Comparison of ENCODE assay signal across 8 mouse cellular contexts in the genomic region with DNA sequence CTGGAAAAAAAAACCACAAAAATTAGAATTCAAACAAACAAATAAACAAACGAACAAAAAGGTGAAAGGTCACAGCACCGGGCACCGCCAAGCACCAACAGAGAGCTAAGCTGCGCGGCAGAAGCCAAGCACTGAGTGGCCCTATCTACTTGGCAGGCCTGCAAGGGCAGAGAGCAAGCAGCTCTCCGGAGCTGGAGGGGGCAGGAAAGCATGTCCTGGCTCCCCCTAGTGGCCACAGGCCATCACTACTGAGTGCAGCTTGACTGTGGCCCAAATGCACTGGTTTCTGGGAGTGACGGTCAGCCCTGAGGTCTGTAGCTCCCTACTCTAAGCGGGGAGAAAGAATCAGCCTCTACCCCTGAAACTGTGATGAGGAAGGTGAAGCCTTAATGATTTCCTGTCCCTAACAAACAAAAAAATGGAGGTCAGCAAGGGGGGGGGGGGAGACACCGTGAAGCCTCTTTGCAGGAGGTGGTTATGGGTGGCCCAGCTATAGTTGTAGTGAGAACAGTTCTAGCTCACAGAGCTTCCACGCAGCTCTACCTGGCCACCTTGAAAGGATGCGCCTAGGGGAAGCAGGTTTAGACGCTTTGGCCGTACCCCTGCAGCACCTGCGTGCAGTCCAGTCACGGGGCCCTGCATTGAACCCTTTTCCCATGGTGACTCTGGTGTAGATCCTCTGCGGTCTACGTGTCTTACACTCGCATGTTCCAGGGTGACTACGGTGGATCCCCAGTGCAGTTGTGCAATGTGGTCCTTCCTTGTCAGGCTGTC.
A peak's percentile ranks its signal among the peaks of the same experiment; 100 is the strongest.
DNase-seq lines count a peak whose midpoint lies in the region; ATAC-seq and TF ChIP-seq lines count a peak whose summit lies in the region.

No protein-coding gene starts in this region.

- peak overlapping the region; percentile 17 for H3K27ac ChIP-seq in gastrocnemius, adult 2 months
- H3K27ac ChIP-seq in hindbrain, embryonic 16.5 days (ENCODE audit: low read depth, low read length): no peak overlapping the region
- peak overlapping the region; percentile 63 for H3K27ac ChIP-seq in left cerebral cortex, adult 2 months
- peak overlapping the region; percentile 15; the same call in 1 of the 2 replicates for H3K27ac ChIP-seq in macrophage

- H3K9me3 ChIP-seq in hindbrain, embryonic 16.5 days (ENCODE audit: control insufficient read depth, low read length): no peaks in the 10 kb centered on the region

- intact Hi-C loops in gastrocnemius, adult 2 months (cut with DNase I): loop anchor here (1.0 to 5.0 kb wide), 2 partner anchors 62 to 105 kb away; no protein-coding TSS in a partner anchor
- intact Hi-C loops in left cerebral cortex, adult 2 months (cut with DNase I): loop anchor here (1.0 kb wide), 1 partner anchor 104 kb away; no protein-coding TSS in a partner anchor

- peaks cover 63% of the 10 kb centered on the region for H3K79me2 ChIP-seq in macrophage (ENCODE audit: inconsistent target)

- peaks cover 19% of the 10 kb centered on the region for H3K36me3 ChIP-seq in hindbrain, embryonic 16.5 days (ENCODE audit: control insufficient read depth, insufficient read depth, low read length)
- H3K36me3 ChIP-seq in macrophage (ENCODE audit: inconsistent target): no peaks in the 10 kb centered on the region; the same call in 1 of the 2 replicates

- no peak overlapping the region for H3K9ac ChIP-seq in hindbrain, embryonic 16.5 days (ENCODE audit: low read depth, low read length)

- no peak overlapping the region for H3K4me3 ChIP-seq in gastrocnemius, adult 2 months
- no peak overlapping the region for H3K4me3 ChIP-seq in hindbrain, embryonic 16.5 days (ENCODE audit: low read length)
- no peak overlapping the region for H3K4me3 ChIP-seq in left cerebral cortex, adult 2 months
- H3K4me3 ChIP-seq in macrophage (ENCODE audit: inconsistent target): no peak overlapping the region

- no peak overlapping the region for H3K4me2 ChIP-seq in hindbrain, embryonic 16.5 days (ENCODE audit: low read length)

- peak; percentile 77 for DNase-seq in WW6 (ENCODE audit: low read depth, low spot score)
- peak; percentile 95 for DNase-seq in gastrocnemius, adult 2 months
- peak; percentile 86 to 91 for DNase-seq in left cerebral cortex, adult 2 months (ENCODE audit: extremely low spot score in 1 of 2, low spot score in 2 of 2)
- peak; percentile 91 for DNase-seq in right cerebral cortex, adult 18-20 months
- peak; percentile 73 for DNase-seq in urinary bladder, adult 2 months (ENCODE audit: low spot score)

- WGBS in hindbrain, embryonic 16.5 days: 53% methylated on average over 18 of the region's 19 CpGs
- 57% methylated on average over 19 of the region's 19 CpGs for WGBS in macrophage (ENCODE audit: missing documents)

- H3K27me3 ChIP-seq in hindbrain, embryonic 16.5 days (replicated peaks; ENCODE audit: control insufficient read depth, insufficient read depth, low read length): no peaks in the 10 kb centered on the region

- H3K4me1 ChIP-seq in hindbrain, embryonic 16.5 days (ENCODE audit: control insufficient read depth, insufficient read depth, low read depth, low read length): peaks cover 3% of the 10 kb centered on the region

- ATAC-seq in common myeloid progenitor, adult 5-6 weeks (replicated peaks; ENCODE audit: low read depth, poor library complexity, severe bottlenecking): peak; percentile 94
- ATAC-seq in hindbrain, embryonic 16.5 days: peak; percentile 75

- TF ChIP-seq CTCF in gastrocnemius, adult 2 months (IDR thresholded peaks at IDR 0.05): peak; percentile 99
- peak; percentile 98 for TF ChIP-seq CTCF in left cerebral cortex, adult 2 months (IDR thresholded peaks at IDR 0.05)
